Mouse (Mus musculus): ENCODE results near the gene Nme8. TPM values are rescaled to one million over a fixed set of nuclear protein-coding genes. Genes with fewer than 3 reads are reported as not detected.

The Nme8 gene
- total RNA-seq, 2 experiments from 2014 or later, result not detected

Other genes with a start within 250 kb of the Nme8 start
- gene Epdr1, start 77.9 kb downstream of the Nme8 start, total RNA-seq (2021), result 10 to 100 TPM; 12.5 to 18.4 TPM
- gene Sfrp4, start 74.7 kb downstream of the Nme8 start, total RNA-seq (2021), result 1 to 10 TPM; 6.6 to 7.2 TPM
- gene Gpr141, start 126.5 kb upstream of the Nme8 start, total RNA-seq (2021), result under 1 TPM; 0.15 to 0.21 TPM